Mouse (Mus musculus) heart, embryonic 16.5 days (tissue): Measurements from ENCODE around the gene Tnk2. TPM values are rescaled to one million over a fixed set of nuclear protein-coding genes. Genes with fewer than 3 reads are reported as not detected.

ENCODE experiments used
- ATAC-seq: fragments of 200-750 bp; cut with Nextera tagmentation; replicated peaks from 2 replicates; pipeline ENCODE4 v1.8.0; 2017; ENCODE audit warnings: moderate number of reproducible peaks; ENCODE audit not compliant: insufficient read depth, low FRiP score; ENCODE audit errors: extremely low read depth
- H3K27ac ChIP-seq: fragments of 300-500 bp; sonication (generic); 2 replicates; pipeline ENCODE4 v1.5.1; 2014; ENCODE audit warnings: mild to moderate bottlenecking, low read length, control low read depth, moderate library complexity
- H3K27me3 ChIP-seq: fragments of 300-500 bp; sonication (generic); 2 replicates; pipeline ENCODE4 v1.6.1; 2014; ENCODE audit warnings: low read length, mixed read lengths; ENCODE audit not compliant: control insufficient read depth, insufficient read depth
- H3K36me3 ChIP-seq: fragments of 300-500 bp; sonication (generic); 2 replicates; pipeline ENCODE4 v1.6.1; 2014; ENCODE audit not compliant: control insufficient read depth, insufficient read depth
- H3K4me1 ChIP-seq: fragments of 300-500 bp; sonication (generic); 2 replicates; pipeline ENCODE4 v1.6.1; 2014; ENCODE audit warnings: low read length, mixed read lengths; ENCODE audit not compliant: control insufficient read depth, insufficient read depth
- H3K4me2 ChIP-seq: fragments of 300-500 bp; sonication (generic); 2 replicates; pipeline ENCODE4 v1.6.1; 2014; ENCODE audit warnings: low read depth, mild to moderate bottlenecking, control low read depth, low read length
- H3K4me3 ChIP-seq: fragments of 300-500 bp; sonication (generic); 2 replicates; pipeline ENCODE4 v1.5.1; 2014; ENCODE audit warnings: mild to moderate bottlenecking, control low read depth, low read length
- H3K9ac ChIP-seq: fragments of 300-500 bp; sonication (generic); 2 replicates; pipeline ENCODE4 v1.6.1; 2014; ENCODE audit warnings: low read length, control low read depth
- H3K9me3 ChIP-seq: fragments of 300-500 bp; sonication (generic); replicated peaks from 2 replicates; pipeline ENCODE4 v1.6.1; 2016; ENCODE audit warnings: low read length; ENCODE audit not compliant: control insufficient read depth
- whole genome bisulfite sequencing: fragments of 180-500 bp; shearing (Covaris S2); extraction: QIAGEN DNeasy Blood & Tissue Kit; methylation state at CpG from one replicate; pipeline ENCODE4 v1.1.7; 2014; 5-methylcytosine and 5-hydroxymethylcytosine counted together
- polyA plus RNA-seq: library from polyadenylated mRNA; unstranded; fragments of >200 nt; fragmentation: Nextera tagmentation; extraction: Ambion mirVana; gene quantifications from 2 replicates; pipeline ENCODE4 v1.2.1, GENCODE M21; 2015

The Tnk2 gene
- polyA plus RNA-seq, 1 experiment from 2014 or later, result 9.0 TPM

GRCm38 (mm10) chr16:32707111-32707823, 63.6 kb downstream of the Tnk2 start:
- no peak for ATAC-seq
- WGBS, result 36% methylated on average over 17 of the region's 17 CpGs

DNA sequence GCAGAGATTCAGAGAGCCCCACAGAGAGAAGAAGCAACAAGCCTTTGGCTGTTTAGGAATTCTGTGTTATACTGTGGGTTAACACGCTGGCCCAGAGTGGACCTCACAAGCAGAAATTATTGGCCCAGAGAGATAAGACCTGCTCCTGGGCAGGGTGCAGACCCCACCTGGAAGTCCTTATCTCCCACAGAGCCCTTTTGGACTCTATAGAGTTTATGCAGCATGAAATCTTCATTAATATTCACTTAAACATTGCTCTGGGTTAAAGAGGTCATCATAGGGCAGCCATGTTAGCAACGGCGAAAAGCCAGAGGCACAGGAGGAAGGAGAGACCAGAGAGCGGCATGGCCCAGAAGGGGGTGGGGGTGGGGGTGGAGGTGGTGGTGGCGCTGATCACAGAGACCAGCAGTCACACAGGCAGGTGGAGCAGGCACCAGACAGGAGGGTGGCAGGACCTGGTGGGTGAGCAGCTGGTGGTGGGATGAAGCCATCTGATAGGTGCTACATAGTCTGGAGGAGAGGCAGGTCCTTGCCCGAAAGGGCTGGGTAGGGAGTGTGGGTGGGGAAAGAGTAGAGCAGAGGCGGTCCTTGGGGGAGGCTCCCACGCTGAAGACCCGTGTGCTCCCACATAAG, 64.3 kb downstream of the Tnk2 start:
- WGBS, result 55% methylated on average over 9 of the region's 9 CpGs
- no peak overlapping the region for H3K27ac ChIP-seq
- H3K27me3 ChIP-seq, result no peaks in the 10 kb centered on the region
- peaks cover 4% of the 10 kb centered on the region for H3K9me3 ChIP-seq
- no peaks in the 10 kb centered on the region for H3K36me3 ChIP-seq
- peaks cover 16% of the 10 kb centered on the region for H3K4me1 ChIP-seq
- no peak overlapping the region for H3K4me3 ChIP-seq
- no peak overlapping the region for H3K4me2 ChIP-seq
- H3K9ac ChIP-seq, result no peak overlapping the region
- no peak for ATAC-seq

More at GRCm38 (mm10) chr16:32707111-32707823, 63.6 kb downstream of the Tnk2 start:
- H3K4me3 ChIP-seq, result no peak overlapping the region
- peaks cover 15% of the 10 kb centered on the region for H3K4me1 ChIP-seq
- no peak overlapping the region for H3K4me2 ChIP-seq
- no peak overlapping the region; the same call in 1 of the 2 replicates for H3K9ac ChIP-seq
- peaks cover 4% of the 10 kb centered on the region for H3K9me3 ChIP-seq
- no peak overlapping the region for H3K27ac ChIP-seq
- no peaks in the 10 kb centered on the region for H3K36me3 ChIP-seq
- no peaks in the 10 kb centered on the region for H3K27me3 ChIP-seq

- Histone ChIP-seq H3K9me3 (peaks cover 4% of the 10 kb centered on the region), H3K27me3 (no peaks in the 10 kb centered on the region), H3K4me3 (no peak overlapping the region), H3K36me3 (no peaks in the 10 kb centered on the region), H3K27ac (no peak overlapping the region), H3K9ac (no peak overlapping the region), H3K4me2 (no peak overlapping the region), H3K4me1 (peaks cover 18% of the 10 kb centered on the region)
- no peak for ATAC-seq
- 83% methylated on average over 10 of the region's 10 CpGs for WGBS
These were observed 64.9 kb downstream of the Tnk2 start for GRCm38 (mm10) chr16:32708457-32709033.

- no peak overlapping the region for H3K4me3 ChIP-seq
- 91% methylated on average over 8 of the region's 8 CpGs for WGBS
These were observed 65.4 kb downstream of the Tnk2 start for GRCm38 (mm10) chr16:32709116-32709515.

DNA sequence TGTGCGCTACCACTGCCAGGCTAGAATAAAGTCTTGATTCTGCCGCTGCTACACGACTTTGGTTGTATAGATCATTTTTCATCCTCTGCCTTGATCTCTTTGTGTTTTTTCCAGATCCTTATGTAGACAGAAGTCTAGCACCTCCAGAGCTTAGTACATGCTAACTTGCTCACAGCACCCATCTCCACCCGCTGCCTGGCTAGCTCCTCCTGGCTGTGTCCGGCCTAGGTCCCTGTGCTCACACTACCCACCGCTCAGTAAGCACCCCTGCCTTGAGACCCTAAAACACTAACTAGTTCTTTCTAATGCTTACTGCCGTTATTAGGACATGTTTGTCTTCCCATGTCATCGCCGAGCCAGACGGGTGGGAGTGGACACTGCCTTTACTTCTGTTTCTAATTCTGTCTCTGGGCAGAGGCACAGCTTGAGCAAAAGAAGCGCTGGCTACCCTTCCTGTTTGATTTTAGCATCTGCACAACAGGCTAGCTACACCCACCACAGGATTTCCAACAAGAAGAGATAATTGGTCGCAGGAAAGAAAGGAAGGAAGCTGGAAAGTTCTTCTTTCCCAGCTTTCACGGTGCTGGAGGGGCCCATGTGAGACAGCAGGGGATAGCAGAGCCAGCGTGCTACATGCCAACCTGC, 66.9 kb downstream of the Tnk2 start:
- ATAC-seq, result no peak

More at GRCm38 (mm10) chr16:32709116-32709515, 65.4 kb downstream of the Tnk2 start:
- no peak overlapping the region for H3K4me2 ChIP-seq
- peaks cover 4% of the 10 kb centered on the region for H3K9me3 ChIP-seq
- H3K27ac ChIP-seq, result no peak overlapping the region
- no peaks in the 10 kb centered on the region for H3K27me3 ChIP-seq
- ATAC-seq, result no peak
- H3K9ac ChIP-seq, result no peak overlapping the region
- no peaks in the 10 kb centered on the region for H3K36me3 ChIP-seq
- H3K4me1 ChIP-seq, result peaks cover 18% of the 10 kb centered on the region

GRCm38 (mm10) chr16:32712202-32712601, 68.5 kb downstream of the Tnk2 start:
- Histone ChIP-seq H3K27me3 (no peaks in the 10 kb centered on the region; the same call in 1 of the 2 replicates), H3K4me1 (peaks cover 26% of the 10 kb centered on the region), H3K9me3 (no peaks in the 10 kb centered on the region), H3K4me2 (no peak overlapping the region), H3K9ac (no peak overlapping the region), H3K36me3 (no peaks in the 10 kb centered on the region), H3K27ac (no peak overlapping the region), H3K4me3 (no peak overlapping the region)
- WGBS, result 79% methylated on average over 10 of the region's 11 CpGs
- no peak for ATAC-seq

More for the DNA sequence above, 66.9 kb downstream of the Tnk2 start:
- H3K9me3 ChIP-seq, result peaks cover 3% of the 10 kb centered on the region
- no peak overlapping the region for H3K9ac ChIP-seq
- H3K27ac ChIP-seq, result peak overlapping the region; percentile 28; the same call in 1 of the 2 replicates
- no peak overlapping the region for H3K4me3 ChIP-seq
- H3K36me3 ChIP-seq, result no peaks in the 10 kb centered on the region
- H3K4me2 ChIP-seq, result no peak overlapping the region
- H3K4me1 ChIP-seq, result peaks cover 27% of the 10 kb centered on the region
- no peaks in the 10 kb centered on the region for H3K27me3 ChIP-seq
- 50% methylated on average over 14 of the region's 14 CpGs for WGBS

DNA sequence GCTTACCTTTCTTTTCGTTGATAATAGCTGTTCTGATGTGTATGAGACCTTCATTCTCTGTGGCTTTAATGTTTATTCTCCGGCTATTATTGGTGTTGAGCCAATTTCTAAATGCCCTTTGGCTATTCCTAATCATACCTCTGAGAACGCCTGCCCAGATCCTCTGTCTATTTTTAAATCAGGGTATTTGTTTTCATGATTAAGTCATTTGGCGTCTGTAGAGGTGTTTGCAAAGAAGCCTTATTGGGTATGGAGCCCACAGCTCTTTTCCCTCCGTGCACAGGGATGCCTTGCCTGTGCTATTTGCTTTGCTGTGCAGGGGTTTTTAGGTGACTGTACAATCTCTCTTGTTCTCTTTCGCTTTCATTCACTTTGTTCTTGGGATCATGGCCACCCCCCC, 69.9 kb downstream of the Tnk2 start:
- Histone ChIP-seq H3K4me2 (no peak overlapping the region), H3K27ac (peak overlapping the region; percentile 32)
- ATAC-seq, result no peak

DNA sequence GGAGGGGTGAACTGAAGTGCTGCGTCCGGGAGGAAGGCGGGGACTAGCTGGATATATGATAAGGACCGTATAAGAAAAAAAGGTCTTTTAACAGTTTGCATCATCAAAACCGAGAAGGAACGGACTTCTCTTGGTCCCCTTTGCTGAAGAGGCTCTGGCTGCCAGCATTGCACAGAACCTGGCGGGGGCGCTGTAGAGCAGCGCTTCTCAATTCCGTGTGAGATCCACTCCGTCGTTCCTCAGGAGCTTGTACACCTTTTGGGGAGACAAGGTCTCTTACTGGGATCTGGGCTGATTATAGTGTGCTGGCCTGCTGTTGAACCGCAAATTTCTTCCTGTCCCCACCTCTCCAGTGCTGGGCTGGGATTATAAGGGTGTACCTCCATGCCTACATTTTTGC, 71.7 kb downstream of the Tnk2 start:
- Histone ChIP-seq H3K4me1 (peaks cover 20% of the 10 kb centered on the region), H3K4me2 (peak overlapping the region; percentile 48), H3K27me3 (no peaks in the 10 kb centered on the region; the same call in 1 of the 2 replicates), H3K36me3 (no peaks in the 10 kb centered on the region), H3K9me3 (no peaks in the 10 kb centered on the region), H3K27ac (no peak overlapping the region), H3K4me3 (peak overlapping the region; percentile 19), H3K9ac (0 out of 2 replicates have a peak overlapping the region, but pooled peaks have one; percentile 45)
- no peak for ATAC-seq
- WGBS, result 16% methylated on average over 13 of the region's 13 CpGs

More for the DNA sequence above, 69.9 kb downstream of the Tnk2 start:
- Histone ChIP-seq H3K4me1 (peaks cover 20% of the 10 kb centered on the region), H3K27me3 (no peaks in the 10 kb centered on the region; the same call in 1 of the 2 replicates), H3K4me3 (no peak overlapping the region), H3K36me3 (no peaks in the 10 kb centered on the region), H3K9me3 (no peaks in the 10 kb centered on the region), H3K9ac (no peak overlapping the region)
- WGBS, result 43% methylated on average over 6 of the region's 6 CpGs
